Mouse (Mus musculus): ENCODE data around the gene Naa20.

- TF ChIP-seq CTCF (IDR thresholded peaks at IDR 0.05; ENCODE audit: borderline replicate concordance, insufficient read depth, low read length), result no peak
- TF ChIP-seq POLR2A (IDR thresholded peaks at IDR 0.05; ENCODE audit: low read depth, low read length), result no peak
These were observed 50.8 kb downstream of the Naa20 start for GRCm38 (mm10) chr2:145952726-145953125.

Measured in embryonic fibroblast, embryonic 13.5 days (primary cell).